Mouse (Mus musculus) liver, postnatal 0 days (tissue): ENCODE data around the gene Golga4.

Experiments
- CTCF ChIP-seq: sonication (generic); IDR thresholded peaks from 2 replicates; pipeline ENCODE4 v1.5.1; 2016; ENCODE audit warnings: antibody characterized with exemption, low read depth
- EP300 ChIP-seq: IDR thresholded peaks from 2 replicates; pipeline ENCODE4 v1.6.1; 2016; ENCODE audit warnings: antibody characterized with exemption, low read depth, mild to moderate bottlenecking

DNA sequence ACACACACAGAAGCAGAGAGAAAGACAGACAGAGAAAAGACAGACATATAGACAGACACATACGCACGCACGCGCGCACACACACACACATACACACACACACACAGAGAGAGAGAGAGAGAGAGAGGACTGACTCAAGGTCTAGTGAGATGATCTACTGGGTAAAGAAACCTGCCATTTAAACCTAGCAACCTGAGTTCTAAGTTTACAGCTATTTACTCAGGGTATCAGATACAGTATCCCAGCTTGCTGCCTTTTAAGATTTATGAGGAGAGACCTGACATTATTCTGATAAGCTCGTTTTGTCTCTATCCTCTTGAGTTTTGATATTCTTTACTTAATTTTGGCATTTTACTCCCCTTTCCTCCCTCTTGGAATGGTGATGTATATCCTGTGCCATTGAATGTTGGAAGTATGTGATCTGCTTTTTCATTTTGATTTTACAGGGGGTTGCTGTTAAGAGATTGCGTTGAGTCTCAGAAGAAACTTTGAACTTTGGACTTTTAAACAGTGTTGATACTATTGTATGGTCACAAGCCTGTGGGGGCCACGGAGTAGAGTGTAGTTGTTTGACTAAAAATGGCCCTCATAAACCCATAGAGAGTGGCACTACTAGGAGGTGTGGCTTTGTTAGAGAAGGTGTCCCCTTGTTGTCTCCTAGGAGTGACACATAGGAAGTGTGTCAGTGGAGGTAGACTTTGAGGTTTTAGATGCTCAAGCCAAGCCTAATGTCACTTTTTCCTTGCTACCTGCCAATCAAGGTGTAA is 13.0 kb upstream of the Golga4 start:
- TF ChIP-seq EP300 (no peak), CTCF (no peak)
